Mouse (Mus musculus): ENCODE data around the gene Il1rl1.
A peak's percentile ranks its signal among the peaks of the same experiment; 100 is the strongest.

Il1rl1 gene

GRCm38 (mm10) chr1:40428910-40429675, at the start of gene Il1rl1:
Gene Il1rl1, plus strand, starts transcription at chr1:40429570.
- no peak for DNase-seq (ENCODE audit: low read depth in 1 of 2, low spot score in 2 of 2)

- DNase-seq (ENCODE audit: low read depth in 1 of 2, low spot score in 2 of 2): peak in 1 of 2 experiments; percentile 44
These were observed 49.3 kb upstream of the Il1rl1 start for GRCm38 (mm10) chr1:40380111-40380510.

- no peak for DNase-seq (ENCODE audit: low read depth in 1 of 2, low spot score in 2 of 2)
These were observed 48.4 kb upstream of the Il1rl1 start for GRCm38 (mm10) chr1:40380990-40381389.

- no peak for DNase-seq (ENCODE audit: low read depth in 1 of 2, low spot score in 2 of 2)
These were observed 46.5 kb upstream of the Il1rl1 start for GRCm38 (mm10) chr1:40382841-40383240.

GRCm38 (mm10) chr1:40384931-40385545, 44.3 kb upstream of the Il1rl1 start:
- no peak for DNase-seq (ENCODE audit: low read depth in 1 of 2, low spot score in 2 of 2)

GRCm38 (mm10) chr1:40391374-40391773, 38.0 kb upstream of the Il1rl1 start:
- DNase-seq (ENCODE audit: low read depth in 1 of 2, low spot score in 2 of 2): no peak

- DNase-seq (ENCODE audit: low read depth in 1 of 2, low spot score in 2 of 2): no peak
These were observed 36.8 kb upstream of the Il1rl1 start for GRCm38 (mm10) chr1:40392535-40392934.

- peak in 1 of 2 experiments; percentile 33 for DNase-seq (ENCODE audit: low read depth in 1 of 2, low spot score in 2 of 2)
These were observed 36.2 kb upstream of the Il1rl1 start for GRCm38 (mm10) chr1:40393214-40393613.

GRCm38 (mm10) chr1:40399639-40400038, 29.7 kb upstream of the Il1rl1 start:
- DNase-seq (ENCODE audit: low read depth in 1 of 2, low spot score in 2 of 2): no peak

GRCm38 (mm10) chr1:40404682-40405081, 24.7 kb upstream of the Il1rl1 start:
- no peak for DNase-seq (ENCODE audit: low read depth in 1 of 2, low spot score in 2 of 2)

- DNase-seq (ENCODE audit: low read depth in 1 of 2, low spot score in 2 of 2): no peak
These were observed 19.5 kb upstream of the Il1rl1 start for GRCm38 (mm10) chr1:40409882-40410281.

GRCm38 (mm10) chr1:40413039-40413438, 16.3 kb upstream of the Il1rl1 start:
- no peak for DNase-seq (ENCODE audit: low read depth in 1 of 2, low spot score in 2 of 2)

- DNase-seq (ENCODE audit: low read depth in 1 of 2, low spot score in 2 of 2): no peak
These were observed 15.1 kb upstream of the Il1rl1 start for GRCm38 (mm10) chr1:40414276-40414675.

GRCm38 (mm10) chr1:40414863-40415656, 14.3 kb upstream of the Il1rl1 start:
- DNase-seq (ENCODE audit: low read depth in 1 of 2, low spot score in 2 of 2): no peak

GRCm38 (mm10) chr1:40417034-40417433, 12.3 kb upstream of the Il1rl1 start:
- no peak for DNase-seq (ENCODE audit: low read depth in 1 of 2, low spot score in 2 of 2)

GRCm38 (mm10) chr1:40418512-40418911, 10.9 kb upstream of the Il1rl1 start:
- DNase-seq (ENCODE audit: low read depth in 1 of 2, low spot score in 2 of 2): no peak

- DNase-seq (ENCODE audit: low read depth in 1 of 2, low spot score in 2 of 2): no peak
These were observed 5.5 kb upstream of the Il1rl1 start for GRCm38 (mm10) chr1:40423892-40424291.

GRCm38 (mm10) chr1:40427270-40427669, 2.1 kb upstream of the Il1rl1 start:
- no peak for DNase-seq (ENCODE audit: low read depth in 1 of 2, low spot score in 2 of 2)

GRCm38 (mm10) chr1:40427901-40428300, 1.5 kb upstream of the Il1rl1 start:
- DNase-seq (ENCODE audit: low read depth in 1 of 2, low spot score in 2 of 2): no peak

GRCm38 (mm10) chr1:40430143-40430834, 919 bp downstream of the Il1rl1 start:
- no peak for DNase-seq (ENCODE audit: low read depth in 1 of 2, low spot score in 2 of 2)

GRCm38 (mm10) chr1:40432169-40432568, 2.8 kb downstream of the Il1rl1 start:
- no peak for DNase-seq (ENCODE audit: low read depth in 1 of 2, low spot score in 2 of 2)

All from monocyte, adult 2 months (primary cell).